Mouse (Mus musculus): Measurements from ENCODE around the gene Emc7. TPM values are rescaled to one million over a fixed set of nuclear protein-coding genes. Genes with fewer than 3 reads are reported as not detected.
A peak's percentile ranks its signal among the peaks of the same experiment; 100 is the strongest.
"Not testable (repeated sequence)": the region's sequence is repeated elsewhere in the genome, so short reads cannot be mapped to it uniquely, and the experiment has no call there.

The Emc7 gene
- polyA plus RNA-seq (2015; fragmentation: Nextera tagmentation; extraction: Ambion mirVana): 31.8 and 32.8 TPM in 2 replicates

DNA sequence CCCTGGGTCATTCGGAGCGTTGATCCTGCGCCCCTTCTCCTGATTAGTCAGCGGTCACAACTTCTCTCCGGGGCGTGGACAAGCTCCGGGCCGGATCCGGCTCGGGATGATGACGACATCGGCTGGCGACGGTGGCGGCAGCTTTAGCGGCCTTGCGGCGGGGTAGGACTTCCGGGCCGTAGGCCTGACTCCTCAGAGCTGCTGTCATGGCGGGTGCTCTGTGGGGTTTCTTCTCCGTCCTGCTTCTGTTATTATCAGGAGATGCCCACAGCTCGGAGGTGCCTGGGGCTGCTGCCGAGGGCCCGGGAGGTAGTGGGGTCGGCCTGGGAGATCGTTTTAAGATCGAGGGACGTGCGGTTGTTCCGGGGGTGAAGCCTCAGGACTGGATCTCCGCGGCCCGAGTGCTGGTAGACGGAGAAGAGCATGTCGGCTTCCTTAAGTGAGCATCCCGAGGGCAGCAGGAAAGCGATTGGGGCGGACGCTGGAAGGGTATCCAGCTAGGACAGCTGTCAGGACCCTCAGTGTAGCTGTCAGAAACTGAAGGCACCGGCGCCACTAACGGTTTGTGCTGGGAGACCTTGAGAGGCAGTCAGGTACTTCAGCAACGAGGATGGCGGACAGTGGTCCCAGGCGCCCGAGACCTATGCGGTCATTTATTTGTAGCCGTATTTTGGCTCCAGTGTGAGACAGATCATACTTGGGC lies at the start of gene Emc7:
Gene Emc7 (plus strand): TSS at position 136 of the 703 bp plus-strand sequence.
- WGBS: under 1% methylated on average over 49 of the region's 49 CpGs
- Histone ChIP-seq H3K4me3 (replicated peaks; ENCODE audit: low read depth, low read length) (peak within 1 kb of the TSS; percentile 85), H3K4me1 (replicated peaks; ENCODE audit: insufficient read depth, low read length) (no peaks in the 10 kb centered on the region), H3K9ac (ENCODE audit: low read depth, low read length) (peak within 1 kb of the TSS; percentile 87), H3K27me3 (ENCODE audit: insufficient read depth, low read length) (no peaks in the 10 kb centered on the region), H3K36me3 (ENCODE audit: insufficient read depth, low read length) (no peaks in the 10 kb centered on the region), H3K4me2 (ENCODE audit: low read length) (peak within 1 kb of the TSS; percentile 64), H3K9me3 (replicated peaks; ENCODE audit: low read length) (no peaks in the 10 kb centered on the region), H3K27ac (peak within 1 kb of the TSS; percentile 71)
- peak; percentile 95 for DNase-seq (ENCODE audit: low spot score)
- TF ChIP-seq CTCF (IDR thresholded peaks at IDR 0.05; ENCODE audit: low read depth): no peak
- ATAC-seq (replicated peaks; ENCODE audit: low FRiP score, low read depth): peak; percentile 98

- WGBS: 85% methylated on average over 3 of the region's 3 CpGs
- H3K9me3 ChIP-seq (replicated peaks; ENCODE audit: low read length): no peaks in the 10 kb centered on the region
- H3K4me2 ChIP-seq (ENCODE audit: low read length): no peak overlapping the region
- no peak for TF ChIP-seq CTCF (IDR thresholded peaks at IDR 0.05; ENCODE audit: low read depth)
- H3K4me3 ChIP-seq (replicated peaks; ENCODE audit: low read depth, low read length): no peak overlapping the region
- H3K27ac ChIP-seq: no peak overlapping the region
- ATAC-seq (replicated peaks; ENCODE audit: low FRiP score, low read depth) (no peak), DNase-seq (ENCODE audit: low spot score) (no peak)
- H3K9ac ChIP-seq (ENCODE audit: low read depth, low read length): no peak overlapping the region
- no peaks in the 10 kb centered on the region for H3K4me1 ChIP-seq (replicated peaks; ENCODE audit: insufficient read depth, low read length)
- 0 out of 2 replicates have a peak, but pooled peaks cover 3% of the 10 kb centered on the region for H3K36me3 ChIP-seq (ENCODE audit: insufficient read depth, low read length)
- no peaks in the 10 kb centered on the region for H3K27me3 ChIP-seq (ENCODE audit: insufficient read depth, low read length)
Observed at GRCm38 (mm10) chr2:112407030-112407429, 47.8 kb upstream of the Emc7 start.

- Histone ChIP-seq H3K36me3 (ENCODE audit: insufficient read depth, low read length) (no peaks in the 10 kb centered on the region), H3K4me2 (ENCODE audit: low read length) (no peak overlapping the region), H3K4me3 (replicated peaks; ENCODE audit: low read depth, low read length) (no peak overlapping the region), H3K4me1 (replicated peaks; ENCODE audit: insufficient read depth, low read length) (no peaks in the 10 kb centered on the region), H3K27me3 (ENCODE audit: insufficient read depth, low read length) (no peaks in the 10 kb centered on the region), H3K9me3 (replicated peaks; ENCODE audit: low read length) (no peaks in the 10 kb centered on the region), H3K9ac (ENCODE audit: low read depth, low read length) (no peak overlapping the region), H3K27ac (no peak overlapping the region)
- no peak for TF ChIP-seq CTCF (IDR thresholded peaks at IDR 0.05; ENCODE audit: low read depth)
- DNase-seq (ENCODE audit: low spot score) (no peak), ATAC-seq (replicated peaks; ENCODE audit: low FRiP score, low read depth) (no peak)
- 79% methylated on average over 3 of the region's 3 CpGs for WGBS
Observed at GRCm38 (mm10) chr2:112425308-112425707, 29.5 kb upstream of the Emc7 start.

- 92% methylated on average over 3 of the region's 3 CpGs for WGBS
- H3K4me2 ChIP-seq (ENCODE audit: low read length); H3K9ac ChIP-seq (ENCODE audit: low read depth, low read length); H3K4me1 ChIP-seq (replicated peaks; ENCODE audit: insufficient read depth, low read length); H3K36me3 ChIP-seq (ENCODE audit: insufficient read depth, low read length); H3K27me3 ChIP-seq (ENCODE audit: insufficient read depth, low read length); H3K9me3 ChIP-seq (replicated peaks; ENCODE audit: low read length); DNase-seq (ENCODE audit: low spot score); ATAC-seq (replicated peaks; ENCODE audit: low FRiP score, low read depth); H3K27ac ChIP-seq; H3K4me3 ChIP-seq (replicated peaks; ENCODE audit: low read depth, low read length): not testable (repeated sequence)
Observed at GRCm38 (mm10) chr2:112428534-112428933, 26.3 kb upstream of the Emc7 start.

DNA sequence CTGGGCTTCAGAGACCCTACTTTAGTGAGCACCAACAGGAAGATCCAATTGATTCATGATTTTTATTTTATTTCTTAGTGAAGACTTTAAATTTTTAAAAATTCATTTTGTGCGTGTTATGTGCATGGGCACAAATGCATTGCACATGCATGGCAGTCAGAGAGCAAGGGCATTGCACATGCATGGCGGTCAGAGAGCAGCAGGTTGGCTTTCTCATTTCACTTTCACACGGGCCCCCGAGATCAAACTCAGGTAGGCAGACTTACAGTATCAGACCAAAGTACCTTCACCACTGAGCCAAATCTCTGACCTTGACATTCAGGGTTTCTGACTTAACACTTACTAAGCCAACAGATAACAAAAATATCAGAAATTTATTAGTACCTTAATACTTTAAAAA lies 25.1 kb upstream of the Emc7 start:
- no peak overlapping the region for H3K9ac ChIP-seq (ENCODE audit: low read depth, low read length)
- no peak overlapping the region for H3K4me3 ChIP-seq (replicated peaks; ENCODE audit: low read depth, low read length)
- WGBS: 80% methylated on average over 4 of the region's 4 CpGs
- ATAC-seq (replicated peaks; ENCODE audit: low FRiP score, low read depth) (no peak), DNase-seq (ENCODE audit: low spot score) (no peak)
- no peak for TF ChIP-seq CTCF (IDR thresholded peaks at IDR 0.05; ENCODE audit: low read depth)
- H3K27me3 ChIP-seq (ENCODE audit: insufficient read depth, low read length): no peaks in the 10 kb centered on the region
- H3K4me1 ChIP-seq (replicated peaks; ENCODE audit: insufficient read depth, low read length): no peaks in the 10 kb centered on the region
- no peaks in the 10 kb centered on the region for H3K36me3 ChIP-seq (ENCODE audit: insufficient read depth, low read length)
- H3K4me2 ChIP-seq (ENCODE audit: low read length): no peak overlapping the region
- H3K9me3 ChIP-seq (replicated peaks; ENCODE audit: low read length): no peaks in the 10 kb centered on the region
- no peak overlapping the region for H3K27ac ChIP-seq

GRCm38 (mm10) chr2:112430403-112430802 lies 24.4 kb upstream of the Emc7 start:
- no peak overlapping the region for H3K4me2 ChIP-seq (ENCODE audit: low read length)
- no peak for TF ChIP-seq CTCF (IDR thresholded peaks at IDR 0.05; ENCODE audit: low read depth)
- ATAC-seq (replicated peaks; ENCODE audit: low FRiP score, low read depth) (no peak; the same call in 1 of the 2 replicates), DNase-seq (ENCODE audit: low spot score) (no peak)
- no peak overlapping the region for H3K27ac ChIP-seq
- WGBS: 43% methylated on average over 5 of the region's 5 CpGs
- H3K4me3 ChIP-seq (replicated peaks; ENCODE audit: low read depth, low read length): no peak overlapping the region
- no peaks in the 10 kb centered on the region for H3K27me3 ChIP-seq (ENCODE audit: insufficient read depth, low read length)
- H3K4me1 ChIP-seq (replicated peaks; ENCODE audit: insufficient read depth, low read length): no peaks in the 10 kb centered on the region
- H3K9ac ChIP-seq (ENCODE audit: low read depth, low read length): no peak overlapping the region
- H3K9me3 ChIP-seq (replicated peaks; ENCODE audit: low read length): no peaks in the 10 kb centered on the region
- H3K36me3 ChIP-seq (ENCODE audit: insufficient read depth, low read length): no peaks in the 10 kb centered on the region

DNA sequence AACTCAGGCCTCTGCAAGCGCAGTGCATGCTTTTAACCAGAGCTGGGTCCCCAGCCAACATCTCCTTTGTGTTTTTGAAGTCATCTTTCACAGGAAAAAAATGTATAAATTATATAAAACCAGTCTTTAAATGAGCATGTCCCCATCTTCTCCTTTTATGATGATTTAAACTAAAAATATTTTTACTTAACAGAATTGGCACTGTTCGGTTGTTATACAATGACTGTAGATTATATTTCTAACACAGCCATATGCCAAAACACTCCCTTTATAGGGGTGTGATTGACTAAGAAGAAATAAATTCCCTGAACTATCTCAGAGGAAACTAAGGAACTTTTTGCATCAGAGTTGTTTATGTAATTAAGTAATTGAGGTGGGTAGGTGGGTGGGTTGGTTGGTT lies 22.3 kb upstream of the Emc7 start:
- Histone ChIP-seq H3K27ac (no peak overlapping the region), H3K27me3 (ENCODE audit: insufficient read depth, low read length) (no peaks in the 10 kb centered on the region), H3K9ac (ENCODE audit: low read depth, low read length) (no peak overlapping the region), H3K36me3 (ENCODE audit: insufficient read depth, low read length) (no peaks in the 10 kb centered on the region), H3K9me3 (replicated peaks; ENCODE audit: low read length) (no peaks in the 10 kb centered on the region), H3K4me1 (replicated peaks; ENCODE audit: insufficient read depth, low read length) (no peaks in the 10 kb centered on the region), H3K4me3 (replicated peaks; ENCODE audit: low read depth, low read length) (no peak overlapping the region), H3K4me2 (ENCODE audit: low read length) (no peak overlapping the region)
- WGBS: 89% methylated on average over 2 of the region's 2 CpGs
- no peak for ATAC-seq (replicated peaks; ENCODE audit: low FRiP score, low read depth)
- no peak for TF ChIP-seq CTCF (IDR thresholded peaks at IDR 0.05; ENCODE audit: low read depth)
- no peak for DNase-seq (ENCODE audit: low spot score)

All from kidney, postnatal 0 days (tissue).